Mouse (Mus musculus): ENCODE measurements around the gene Ddias. TPM values are rescaled to one million over a fixed set of nuclear protein-coding genes. Genes with fewer than 3 reads are reported as not detected.

The Ddias gene
- polyA plus RNA-seq, 2 experiments: 4.0 to 11.4 TPM

- Histone ChIP-seq H3K27ac (no peak overlapping the region), H3K27me3 (ENCODE audit: control insufficient read depth, insufficient read depth, low read length) (no peaks in the 10 kb centered on the region), H3K4me3 (ENCODE audit: insufficient read depth in 1 of 2, low read depth in 2 of 2, low read length in 2 of 2) (no peak overlapping the region), H3K36me3 (replicated peaks; ENCODE audit: control insufficient read depth, insufficient read depth, low read depth) (no peaks in the 10 kb centered on the region), H3K9me3 (ENCODE audit: control insufficient read depth, low read length) (no peaks in the 10 kb centered on the region), H3K9ac (replicated peaks) (no peak overlapping the region), H3K4me2 (ENCODE audit: low read depth) (no peak overlapping the region), H3K4me1 (replicated peaks; ENCODE audit: control insufficient read depth in 2 of 2, insufficient read depth in 2 of 2, low read length in 1 of 2) (no peaks in the 10 kb centered on the region)
- DNase-seq (ENCODE audit: low read depth in 3 of 3, low spot score in 3 of 3) (no peak), ATAC-seq (ENCODE audit: insufficient read depth) (no peak)
- WGBS (ENCODE audit: insufficient replicate concordance): 45% methylated on average over 11 of the region's 11 CpGs
- TF ChIP-seq CTCF (IDR thresholded peaks at IDR 0.05; ENCODE audit: low read depth): no peak
- no peak for TF ChIP-seq EP300 (IDR thresholded peaks at IDR 0.05; ENCODE audit: low read depth)
Measured at GRCm38 (mm10) chr7:92837226-92837625, 36.8 kb downstream of the Ddias start.

- no peak overlapping the region for H3K4me2 ChIP-seq (ENCODE audit: low read depth)
- H3K27me3 ChIP-seq (ENCODE audit: control insufficient read depth, insufficient read depth, low read length): no peaks in the 10 kb centered on the region
- no peaks in the 10 kb centered on the region for H3K9me3 ChIP-seq (ENCODE audit: control insufficient read depth, low read length)
- H3K4me3 ChIP-seq (ENCODE audit: insufficient read depth in 1 of 2, low read depth in 2 of 2, low read length in 2 of 2): no peak overlapping the region
- ATAC-seq (ENCODE audit: insufficient read depth): no peak
- no peaks in the 10 kb centered on the region for H3K4me1 ChIP-seq (replicated peaks; ENCODE audit: control insufficient read depth in 2 of 2, insufficient read depth in 2 of 2, low read length in 1 of 2)
- no peak overlapping the region for H3K9ac ChIP-seq (replicated peaks)
- H3K27ac ChIP-seq: no peak overlapping the region
- 53% methylated on average over 3 of the region's 3 CpGs for WGBS (ENCODE audit: insufficient replicate concordance)
- TF ChIP-seq EP300 (IDR thresholded peaks at IDR 0.05; ENCODE audit: low read depth) (no peak), CTCF (IDR thresholded peaks at IDR 0.05; ENCODE audit: low read depth) (no peak)
- no peaks in the 10 kb centered on the region for H3K36me3 ChIP-seq (replicated peaks; ENCODE audit: control insufficient read depth, insufficient read depth, low read depth)
- DNase-seq (ENCODE audit: low read depth in 3 of 3, low spot score in 3 of 3): no peak
Measured at GRCm38 (mm10) chr7:92836447-92836846, 37.6 kb downstream of the Ddias start.

- H3K4me1 ChIP-seq (replicated peaks; ENCODE audit: control insufficient read depth in 2 of 2, insufficient read depth in 2 of 2, low read length in 1 of 2): no peaks in the 10 kb centered on the region
- no peak for DNase-seq (ENCODE audit: low read depth in 3 of 3, low spot score in 3 of 3)
- no peak for TF ChIP-seq CTCF (IDR thresholded peaks at IDR 0.05; ENCODE audit: low read depth)
- no peak for TF ChIP-seq EP300 (IDR thresholded peaks at IDR 0.05; ENCODE audit: low read depth)
- 68% methylated on average over 2 of the region's 2 CpGs for WGBS (ENCODE audit: insufficient replicate concordance)
- ATAC-seq (ENCODE audit: insufficient read depth): no peak
- H3K9me3 ChIP-seq (ENCODE audit: control insufficient read depth, low read length): no peaks in the 10 kb centered on the region
- H3K4me3 ChIP-seq (ENCODE audit: insufficient read depth in 1 of 2, low read depth in 2 of 2, low read length in 2 of 2): no peak overlapping the region
- H3K27me3 ChIP-seq (ENCODE audit: control insufficient read depth, insufficient read depth, low read length): no peaks in the 10 kb centered on the region
- H3K27ac ChIP-seq: no peak overlapping the region
- H3K9ac ChIP-seq (replicated peaks): no peak overlapping the region
- no peaks in the 10 kb centered on the region for H3K36me3 ChIP-seq (replicated peaks; ENCODE audit: control insufficient read depth, insufficient read depth, low read depth)
- H3K4me2 ChIP-seq (ENCODE audit: low read depth): no peak overlapping the region
Measured at GRCm38 (mm10) chr7:92834391-92834790, 39.7 kb downstream of the Ddias start.

GRCm38 (mm10) chr7:92832395-92832794 lies 41.7 kb downstream of the Ddias start:
- H3K36me3 ChIP-seq (replicated peaks; ENCODE audit: control insufficient read depth, insufficient read depth, low read depth): no peaks in the 10 kb centered on the region
- no peak overlapping the region for H3K9ac ChIP-seq (replicated peaks)
- H3K4me1 ChIP-seq (replicated peaks; ENCODE audit: control insufficient read depth in 2 of 2, insufficient read depth in 2 of 2, low read length in 1 of 2): no peaks in the 10 kb centered on the region
- no peak for ATAC-seq (ENCODE audit: insufficient read depth)
- no peak overlapping the region for H3K4me2 ChIP-seq (ENCODE audit: low read depth)
- WGBS (ENCODE audit: insufficient replicate concordance): 48% methylated on average over 6 of the region's 6 CpGs
- no peak for TF ChIP-seq CTCF (IDR thresholded peaks at IDR 0.05; ENCODE audit: low read depth)
- TF ChIP-seq EP300 (IDR thresholded peaks at IDR 0.05; ENCODE audit: low read depth): no peak
- no peak for DNase-seq (ENCODE audit: low read depth in 3 of 3, low spot score in 3 of 3)
- H3K27me3 ChIP-seq (ENCODE audit: control insufficient read depth, insufficient read depth, low read length): no peaks in the 10 kb centered on the region
- H3K27ac ChIP-seq: no peak overlapping the region
- no peak overlapping the region for H3K4me3 ChIP-seq (ENCODE audit: insufficient read depth in 1 of 2, low read depth in 2 of 2, low read length in 2 of 2)
- no peaks in the 10 kb centered on the region for H3K9me3 ChIP-seq (ENCODE audit: control insufficient read depth, low read length)

- DNase-seq (ENCODE audit: low read depth in 3 of 3, low spot score in 3 of 3) (no peak), ATAC-seq (ENCODE audit: insufficient read depth) (no peak)
- no peak for TF ChIP-seq EP300 (IDR thresholded peaks at IDR 0.05; ENCODE audit: low read depth)
- TF ChIP-seq CTCF (IDR thresholded peaks at IDR 0.05; ENCODE audit: low read depth): 0 out of 2 replicates have a peak, but pooled peaks have one; percentile 20
Measured at GRCm38 (mm10) chr7:92827981-92828380, 46.1 kb downstream of the Ddias start.

More at GRCm38 (mm10) chr7:92827981-92828380, 46.1 kb downstream of the Ddias start:
- no peak overlapping the region for H3K4me2 ChIP-seq (ENCODE audit: low read depth)
- 58% methylated on average over 3 of the region's 3 CpGs for WGBS (ENCODE audit: insufficient replicate concordance)
- H3K9me3 ChIP-seq (ENCODE audit: control insufficient read depth, low read length): no peaks in the 10 kb centered on the region
- no peak overlapping the region for H3K4me3 ChIP-seq (ENCODE audit: insufficient read depth in 1 of 2, low read depth in 2 of 2, low read length in 2 of 2)
- no peak overlapping the region for H3K9ac ChIP-seq (replicated peaks)
- H3K36me3 ChIP-seq (replicated peaks; ENCODE audit: control insufficient read depth, insufficient read depth, low read depth): no peaks in the 10 kb centered on the region
- no peaks in the 10 kb centered on the region for H3K27me3 ChIP-seq (ENCODE audit: control insufficient read depth, insufficient read depth, low read length)
- H3K27ac ChIP-seq: no peak overlapping the region
- H3K4me1 ChIP-seq (replicated peaks; ENCODE audit: control insufficient read depth in 2 of 2, insufficient read depth in 2 of 2, low read length in 1 of 2): no peaks in the 10 kb centered on the region
